Mouse (Mus musculus): ENCODE results near the gene Stk38.

DNA sequence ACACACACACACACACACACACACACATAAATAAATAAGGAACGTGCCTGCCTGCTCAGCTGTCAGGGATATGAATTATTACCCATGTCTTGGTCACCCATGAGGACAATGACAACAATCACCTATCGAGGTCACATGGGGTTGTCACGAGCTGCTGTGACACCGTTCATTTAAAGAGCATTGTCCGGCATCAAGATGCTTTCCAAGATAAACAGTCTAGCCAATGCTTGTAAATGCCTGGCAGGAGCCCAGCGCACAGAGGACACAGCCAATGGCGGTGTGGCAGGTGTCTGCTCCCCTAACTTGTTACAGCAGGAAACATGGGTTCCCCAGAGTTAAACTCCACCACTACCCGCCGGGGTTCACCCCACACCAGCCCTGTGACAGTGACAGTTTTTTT lies 79.8 kb downstream of the Stk38 start:
- TF ChIP-seq MAZ (IDR thresholded peaks at IDR 0.05; ENCODE audit: low read depth, low read length) (no peak), TCF12 (IDR thresholded peaks at IDR 0.05; ENCODE audit: low read depth, low read length) (no peak), CTCF (conservative IDR thresholded peaks at IDR 0.05 in 1 of 2, IDR thresholded peaks at IDR 0.05 in 1 of 2; ENCODE audit: low read depth in 2 of 2, low read length in 2 of 2) (no peak), SMC3 (IDR thresholded peaks at IDR 0.05; ENCODE audit: low read depth, low read length) (no peak), ZKSCAN1 (IDR thresholded peaks at IDR 0.05; ENCODE audit: borderline replicate concordance, low read depth, low read length) (no peak), MAFK (IDR thresholded peaks at IDR 0.05; ENCODE audit: insufficient replicate concordance, low read length) (no peak), POLR2AphosphoS2 (IDR thresholded peaks at IDR 0.05; ENCODE audit: low read depth, low read length) (no peak), ZNF384 (IDR thresholded peaks at IDR 0.05; ENCODE audit: low read depth, low read length) (no peak), USF1 (IDR thresholded peaks at IDR 0.05; ENCODE audit: low read depth, low read length) (no peak), MEF2A (IDR thresholded peaks at IDR 0.05; ENCODE audit: borderline replicate concordance, low read depth, low read length) (no peak), NELFE (IDR thresholded peaks at IDR 0.05; ENCODE audit: low read depth, low read length) (no peak), ELF1 (IDR thresholded peaks at IDR 0.05; ENCODE audit: low read depth, low read length) (no peak), MAX (IDR thresholded peaks at IDR 0.05; ENCODE audit: low read length) (no peak), CHD1 (IDR thresholded peaks at IDR 0.05; ENCODE audit: low read depth, low read length) (no peak)

Measured in CH12.LX (cell line).